Mouse (Mus musculus) forebrain, embryonic 13.5 days (tissue): Measurements from ENCODE around the gene Vamp4. TPM values are rescaled to one million over a fixed set of nuclear protein-coding genes. Genes with fewer than 3 reads are reported as not detected.
A peak's percentile ranks its signal among the peaks of the same experiment; 100 is the strongest.

Source experiments
- ATAC-seq: fragments of 200-750 bp; cut with Nextera tagmentation; 2 replicates; pipeline ENCODE4 v1.8.0; 2017
- H3K27ac ChIP-seq: fragments of 300-500 bp; sonication (generic); 2 replicates; pipeline ENCODE4 v1.5.1; 2015; ENCODE audit warnings: inconsistent platforms, mild to moderate bottlenecking, moderate library complexity
- H3K27me3 ChIP-seq: fragments of 300-500 bp; sonication (generic); 2 replicates; pipeline ENCODE4 v1.6.1; 2015; ENCODE audit warnings: mild to moderate bottlenecking, inconsistent platforms
- H3K36me3 ChIP-seq: fragments of 300-500 bp; sonication (generic); 2 replicates; pipeline ENCODE4 v1.6.1; 2015; ENCODE audit warnings: mild to moderate bottlenecking, inconsistent platforms; ENCODE audit not compliant: poor library complexity, severe bottlenecking
- H3K4me1 ChIP-seq: fragments of 300-500 bp; sonication (generic); 2 replicates; pipeline ENCODE4 v1.6.1; 2015; ENCODE audit warnings: inconsistent platforms
- H3K4me2 ChIP-seq: fragments of 300-500 bp; sonication (generic); 2 replicates; pipeline ENCODE4 v1.6.1; 2015; ENCODE audit warnings: inconsistent platforms, mild to moderate bottlenecking, moderate library complexity
- H3K4me3 ChIP-seq: fragments of 300-500 bp; sonication (generic); 2 replicates; pipeline ENCODE4 v1.5.1; 2015; ENCODE audit warnings: mild to moderate bottlenecking, inconsistent platforms
- H3K9ac ChIP-seq: fragments of 300-500 bp; sonication (generic); 2 replicates; pipeline ENCODE4 v1.6.1; 2015; ENCODE audit warnings: mild to moderate bottlenecking, inconsistent platforms
- H3K9me3 ChIP-seq: fragments of 300-500 bp; sonication (generic); replicated peaks from 2 replicates; pipeline ENCODE4 v1.6.1; 2016; ENCODE audit warnings: inconsistent platforms
- WGBS: fragments of 180-500 bp; shearing (Covaris S2); methylation state at CpG from one replicate; pipeline ENCODE4 v1.1.7; 2015; 5-methylcytosine and 5-hydroxymethylcytosine counted together
- polyA plus RNA-seq: library from polyadenylated mRNA; unstranded; fragments of >200 nt; fragmentation: Nextera tagmentation; extraction: Ambion mirVana; gene quantifications from 2 replicates; pipeline ENCODE4 v1.2.1, GENCODE M21; 2015

Vamp4 gene
- polyA plus RNA-seq, 1 experiment from 2014 or later = 66.5 TPM

DNA sequence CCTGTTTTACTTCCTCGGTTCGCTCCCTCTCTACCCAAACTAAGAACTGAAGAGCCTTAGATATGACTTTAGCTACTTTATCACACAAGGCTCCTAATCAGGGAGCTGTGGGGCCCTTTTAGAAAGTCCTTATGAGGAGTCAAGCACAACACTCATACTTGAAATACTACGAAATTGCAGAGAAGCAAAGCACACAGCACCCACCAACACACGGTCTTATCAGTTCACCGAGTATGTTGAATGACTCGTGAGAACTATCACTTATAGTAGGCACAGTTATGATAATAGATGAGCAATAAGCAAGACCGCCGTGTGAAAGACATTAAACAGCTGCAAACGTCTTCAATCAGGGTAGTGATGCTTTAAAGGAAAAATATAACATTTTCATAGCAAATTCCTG is 17.4 kb upstream of the Vamp4 start:
- Histone ChIP-seq H3K36me3 (no peaks in the 10 kb centered on the region), H3K4me1 (peaks cover 6% of the 10 kb centered on the region; the same call in 1 of the 2 replicates), H3K27me3 (no peaks in the 10 kb centered on the region), H3K27ac (no peak overlapping the region), H3K4me2 (no peak overlapping the region), H3K4me3 (no peak overlapping the region), H3K9ac (no peak overlapping the region), H3K9me3 (no peaks in the 10 kb centered on the region)
- ATAC-seq = no peak
- WGBS = 92% methylated on average over 9 of the region's 9 CpGs

DNA sequence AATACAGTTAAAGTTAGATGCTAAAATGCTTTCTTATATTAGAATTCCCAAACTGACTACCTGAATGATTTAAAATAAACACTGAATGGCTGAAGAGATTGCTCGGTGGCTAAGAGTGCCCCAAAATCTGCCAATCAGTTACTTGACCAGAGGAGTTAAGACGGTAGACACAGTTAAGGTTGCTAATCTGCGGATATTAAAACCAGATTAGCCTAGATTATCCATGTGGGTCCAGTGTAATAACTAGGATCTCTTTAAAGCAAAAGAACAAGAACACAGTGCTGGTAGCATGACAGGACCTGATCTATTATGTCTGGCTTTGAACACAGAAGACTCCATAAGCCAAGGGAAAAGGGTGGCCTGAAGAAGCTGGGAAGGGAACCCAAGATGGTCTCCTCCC is 16.1 kb upstream of the Vamp4 start:
- Histone ChIP-seq H3K9me3 (no peaks in the 10 kb centered on the region), H3K9ac (no peak overlapping the region), H3K27me3 (no peaks in the 10 kb centered on the region), H3K4me1 (0 out of 2 replicates have a peak, but pooled peaks cover under 1% of the 10 kb centered on the region), H3K27ac (no peak overlapping the region), H3K4me3 (no peak overlapping the region), H3K4me2 (no peak overlapping the region), H3K36me3 (no peaks in the 10 kb centered on the region)
- no peak for ATAC-seq
- 92% methylated on average over 3 of the region's 3 CpGs for WGBS

DNA sequence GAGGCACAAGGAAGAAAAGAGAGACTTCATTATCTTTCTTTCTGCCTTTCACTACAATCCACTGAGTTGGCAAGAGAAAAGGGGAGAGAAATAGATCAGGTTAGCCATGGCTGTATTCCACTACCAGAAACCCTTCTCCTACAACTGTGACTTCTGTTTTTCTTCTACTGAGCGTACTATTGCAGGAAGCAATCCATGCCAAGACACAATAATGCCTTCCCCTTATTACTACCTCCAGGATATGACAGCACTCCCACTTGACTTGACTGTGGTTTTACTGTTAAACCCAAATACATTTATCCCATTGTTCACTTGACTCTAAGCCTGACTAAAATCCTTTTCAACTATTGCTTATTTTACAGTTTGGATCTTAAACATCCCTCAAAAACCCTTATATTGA is 7.1 kb upstream of the Vamp4 start:
- H3K36me3 ChIP-seq = no peaks in the 10 kb centered on the region
- H3K27ac ChIP-seq = no peak overlapping the region
- no peak for ATAC-seq
- H3K9me3 ChIP-seq = no peaks in the 10 kb centered on the region
- H3K4me2 ChIP-seq = no peak overlapping the region
- H3K9ac ChIP-seq = no peak overlapping the region
- 100% methylated on average over 1 of the region's 1 CpGs for WGBS
- H3K4me1 ChIP-seq = no peaks in the 10 kb centered on the region
- no peak overlapping the region for H3K4me3 ChIP-seq
- no peaks in the 10 kb centered on the region for H3K27me3 ChIP-seq

DNA sequence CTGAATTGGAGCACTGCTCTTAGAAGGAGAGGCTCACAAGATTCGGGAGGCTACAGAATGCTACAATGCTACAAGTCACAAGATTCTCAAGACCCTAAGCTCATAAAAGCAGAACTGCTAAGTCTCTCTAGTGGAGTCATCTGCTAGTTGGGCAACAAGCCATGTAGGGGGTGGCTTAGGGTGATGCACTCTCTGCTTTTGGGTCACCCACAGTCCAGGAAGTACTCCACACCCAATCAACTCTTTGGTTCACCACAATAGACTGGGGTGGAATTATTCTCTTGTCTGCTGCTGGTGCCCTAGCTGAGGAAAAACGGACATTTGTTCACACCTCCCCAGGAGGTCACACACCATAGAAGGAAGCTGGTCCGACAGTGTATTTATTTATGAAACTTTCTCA is 5.3 kb upstream of the Vamp4 start:
- Histone ChIP-seq H3K4me3 (no peak overlapping the region), H3K4me1 (peaks cover 6% of the 10 kb centered on the region; the same call in 1 of the 2 replicates), H3K4me2 (no peak overlapping the region), H3K36me3 (no peaks in the 10 kb centered on the region), H3K27ac (no peak overlapping the region), H3K9me3 (no peaks in the 10 kb centered on the region), H3K27me3 (no peaks in the 10 kb centered on the region), H3K9ac (no peak overlapping the region)
- ATAC-seq = no peak
- WGBS = 51% methylated on average over 3 of the region's 3 CpGs

DNA sequence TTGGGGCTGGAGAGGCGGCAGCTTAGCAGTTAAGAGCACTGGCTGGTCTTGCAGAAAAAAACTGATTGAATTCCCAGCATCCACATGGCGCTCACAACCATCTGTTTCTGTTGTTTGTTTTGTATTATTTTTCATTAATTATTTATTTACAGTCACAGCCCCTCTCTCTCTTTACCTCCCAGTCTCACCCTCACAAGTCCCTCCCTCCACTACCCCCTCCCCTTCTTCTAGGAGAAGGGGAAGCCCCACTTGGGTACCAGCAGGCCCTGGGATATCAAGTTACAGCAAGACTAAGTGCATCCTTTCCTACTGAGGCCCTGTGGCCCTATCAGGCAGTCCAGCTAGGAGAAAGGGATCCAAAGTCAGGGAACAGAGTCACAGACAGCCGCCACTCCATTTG is 3.0 kb upstream of the Vamp4 start:
- WGBS = 55% methylated on average over 3 of the region's 3 CpGs
- H3K36me3 ChIP-seq = no peaks in the 10 kb centered on the region
- ATAC-seq = no peak

DNA sequence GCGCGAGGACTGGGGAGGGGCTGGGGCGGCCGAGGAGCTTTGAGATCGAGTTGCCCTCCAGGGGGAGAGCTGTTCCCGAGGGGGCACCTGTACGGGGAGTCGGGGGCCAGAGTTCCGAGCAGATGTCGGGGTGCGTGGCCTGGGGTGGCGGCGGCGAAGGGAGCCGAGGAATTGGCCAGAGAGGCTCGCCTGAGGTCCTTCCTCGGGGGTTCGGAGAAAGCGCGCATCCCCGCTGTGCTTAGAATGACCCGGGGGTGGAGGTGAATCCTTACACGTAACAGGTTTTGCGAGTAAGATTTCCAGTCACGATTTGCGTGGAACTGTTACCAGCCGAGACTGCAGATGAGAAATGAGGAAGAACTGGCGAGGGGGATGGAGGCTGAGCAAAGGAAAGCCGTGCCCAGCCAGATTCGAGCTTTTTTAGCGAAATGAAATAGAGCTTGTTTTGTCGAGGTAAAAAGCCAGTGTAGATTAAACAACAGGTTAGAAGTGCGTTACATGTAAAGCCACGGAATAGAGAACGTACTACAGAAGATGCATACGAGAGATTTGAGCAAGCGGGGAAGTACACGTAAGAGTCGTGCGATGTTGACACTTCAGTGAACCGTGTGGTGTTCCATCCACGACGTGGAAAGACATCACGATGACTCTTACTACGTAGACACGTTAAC is 751 bp downstream of the Vamp4 start:
- peak overlapping the region; percentile 80 for H3K9ac ChIP-seq
- peak overlapping the region; percentile 78 for H3K4me2 ChIP-seq
- H3K27me3 ChIP-seq = no peaks in the 10 kb centered on the region
- H3K36me3 ChIP-seq = peaks cover 19% of the 10 kb centered on the region
- H3K9me3 ChIP-seq = no peaks in the 10 kb centered on the region
- H3K27ac ChIP-seq = peak overlapping the region; percentile 87
- no peak for ATAC-seq
- peak overlapping the region; percentile 76 for H3K4me3 ChIP-seq
- peaks cover 14% of the 10 kb centered on the region for H3K4me1 ChIP-seq
- WGBS = under 1% methylated on average over 46 of the region's 46 CpGs

More for the DNA sequence above, 3.0 kb upstream of the Vamp4 start:
- Histone ChIP-seq H3K27ac (no peak overlapping the region), H3K27me3 (no peaks in the 10 kb centered on the region), H3K9ac (no peak overlapping the region), H3K4me2 (no peak overlapping the region), H3K4me1 (peaks cover 14% of the 10 kb centered on the region), H3K4me3 (no peak overlapping the region), H3K9me3 (no peaks in the 10 kb centered on the region)

DNA sequence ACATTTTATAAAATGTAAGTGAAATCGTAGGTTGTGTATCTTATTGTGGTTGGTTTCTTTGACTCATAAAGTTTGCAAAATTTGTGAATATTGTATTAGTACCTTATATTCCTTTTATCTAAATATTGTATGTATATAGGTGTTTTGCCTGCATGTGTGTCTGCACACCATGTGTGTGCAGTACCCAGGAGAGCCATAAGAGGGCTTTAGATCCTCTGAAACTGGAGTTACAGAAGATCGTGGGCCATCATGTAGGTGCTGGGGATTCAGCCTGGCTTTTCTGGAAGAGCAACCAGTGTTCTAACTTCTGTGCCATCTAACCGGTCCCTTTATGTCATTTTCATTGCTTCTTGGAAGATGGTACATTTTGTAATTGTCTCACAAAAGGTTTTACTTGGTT is 4.8 kb downstream of the Vamp4 start:
- no peak overlapping the region for H3K4me2 ChIP-seq
- H3K36me3 ChIP-seq = peaks cover 45% of the 10 kb centered on the region
- no peaks in the 10 kb centered on the region for H3K27me3 ChIP-seq
- H3K4me1 ChIP-seq = peaks cover 7% of the 10 kb centered on the region
- no peaks in the 10 kb centered on the region for H3K9me3 ChIP-seq
- no peak overlapping the region for H3K27ac ChIP-seq
- no peak for ATAC-seq
- H3K4me3 ChIP-seq = no peak overlapping the region
- 95% methylated on average over 3 of the region's 3 CpGs for WGBS
- H3K9ac ChIP-seq = no peak overlapping the region

DNA sequence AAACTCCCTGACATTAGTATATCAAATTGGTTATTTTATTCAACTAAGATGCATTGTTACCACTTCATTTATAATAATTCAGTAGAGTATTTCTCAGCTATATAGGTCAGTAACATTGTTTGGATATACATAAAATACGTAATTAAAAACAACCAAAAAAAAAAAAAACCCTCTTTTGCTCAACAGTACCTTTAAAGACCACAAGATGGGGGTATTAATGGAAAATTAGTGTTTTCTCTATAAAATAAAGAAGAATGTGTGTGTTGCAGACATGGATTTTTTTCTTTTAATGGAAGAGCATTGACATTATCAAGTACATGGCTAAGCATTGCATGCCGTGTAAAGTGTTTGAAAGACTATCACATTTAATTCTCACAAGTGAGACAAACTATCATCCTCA is 12.6 kb downstream of the Vamp4 start:
- WGBS = 90% methylated on average over 2 of the region's 2 CpGs
- Histone ChIP-seq H3K27me3 (no peaks in the 10 kb centered on the region), H3K4me2 (no peak overlapping the region), H3K4me1 (no peaks in the 10 kb centered on the region), H3K36me3 (peaks cover 32% of the 10 kb centered on the region), H3K4me3 (no peak overlapping the region), H3K9ac (no peak overlapping the region), H3K9me3 (no peaks in the 10 kb centered on the region), H3K27ac (no peak overlapping the region)
- ATAC-seq = no peak

DNA sequence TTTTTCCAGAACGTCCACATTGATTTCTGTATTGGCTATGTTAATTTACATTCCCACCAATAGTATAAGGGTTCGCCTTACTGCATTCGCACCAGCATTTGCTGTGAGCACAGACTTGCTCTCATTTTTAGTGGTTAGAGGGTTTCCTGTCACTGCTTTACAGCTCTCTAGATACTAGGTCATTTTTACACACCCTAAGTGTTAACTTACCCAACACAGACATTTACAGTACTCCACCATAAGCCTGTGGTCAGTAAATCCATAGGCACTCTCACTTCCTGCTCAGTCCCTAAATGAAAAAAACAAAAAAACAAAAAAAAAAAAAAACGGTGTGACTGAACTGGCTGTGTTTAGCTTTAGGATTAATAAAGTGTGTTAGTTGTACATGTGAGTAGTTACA is 16.0 kb downstream of the Vamp4 start:
- Histone ChIP-seq H3K27ac (no peak overlapping the region), H3K9me3 (no peaks in the 10 kb centered on the region), H3K4me3 (no peak overlapping the region), H3K27me3 (no peaks in the 10 kb centered on the region), H3K4me1 (peaks cover 8% of the 10 kb centered on the region), H3K36me3 (peaks cover 17% of the 10 kb centered on the region; the same call in 1 of the 2 replicates), H3K4me2 (no peak overlapping the region), H3K9ac (no peak overlapping the region)
- WGBS = 84% methylated on average over 4 of the region's 4 CpGs
- no peak for ATAC-seq

DNA sequence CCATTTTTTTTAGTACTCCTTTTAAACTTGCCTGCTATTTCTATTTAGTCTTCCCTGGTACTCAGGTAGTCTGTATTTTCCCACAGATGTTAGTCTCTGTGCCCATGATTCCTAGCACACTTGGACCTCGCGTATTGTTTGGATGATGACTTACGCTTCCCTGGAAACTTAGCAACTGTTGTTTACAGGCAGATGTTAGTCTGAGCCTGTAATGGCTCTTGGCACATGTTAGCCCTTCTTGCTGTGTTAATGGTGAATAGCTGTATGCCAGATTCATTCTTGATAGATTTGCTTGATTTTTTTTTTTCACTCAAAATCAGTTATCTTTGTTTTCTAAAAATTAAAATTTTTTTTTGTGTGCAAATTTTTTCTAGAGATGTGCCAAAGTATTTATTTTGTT is 18.3 kb downstream of the Vamp4 start:
- no peak overlapping the region for H3K4me3 ChIP-seq
- no peak for ATAC-seq
- H3K9me3 ChIP-seq = no peaks in the 10 kb centered on the region
- WGBS = 86% methylated on average over 3 of the region's 3 CpGs
- 0 out of 2 replicates have a peak, but pooled peaks cover 9% of the 10 kb centered on the region for H3K36me3 ChIP-seq
- H3K27ac ChIP-seq = no peak overlapping the region
- H3K27me3 ChIP-seq = no peaks in the 10 kb centered on the region
- H3K4me2 ChIP-seq = no peak overlapping the region
- H3K9ac ChIP-seq = no peak overlapping the region
- peaks cover 8% of the 10 kb centered on the region for H3K4me1 ChIP-seq

DNA sequence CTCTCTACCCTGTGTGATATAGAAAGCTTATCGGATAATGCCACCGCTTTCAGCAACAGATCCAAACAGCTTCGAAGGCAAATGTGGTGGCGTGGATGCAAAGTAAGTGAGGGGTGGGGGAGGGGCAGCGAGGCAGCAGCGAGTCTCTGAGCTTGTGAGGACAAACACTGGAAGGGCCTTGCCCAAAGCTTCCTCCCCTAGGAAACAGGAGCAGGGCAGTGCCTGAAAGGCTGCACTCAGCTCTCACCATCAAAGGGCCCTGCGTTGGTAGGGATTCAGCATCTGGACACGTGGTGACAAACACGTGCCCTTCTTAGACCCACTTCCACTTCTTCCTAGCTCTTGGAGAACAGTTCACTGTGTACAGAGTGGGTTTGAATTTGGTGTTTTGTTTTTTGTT is 19.1 kb downstream of the Vamp4 start:
- Histone ChIP-seq H3K9me3 (no peaks in the 10 kb centered on the region), H3K27ac (no peak overlapping the region), H3K27me3 (no peaks in the 10 kb centered on the region), H3K4me1 (peaks cover 8% of the 10 kb centered on the region), H3K4me2 (peak overlapping the region; percentile 7; the same call in 1 of the 2 replicates), H3K4me3 (no peak overlapping the region), H3K9ac (no peak overlapping the region; the same call in 1 of the 2 replicates), H3K36me3 (0 out of 2 replicates have a peak, but pooled peaks cover 3% of the 10 kb centered on the region)
- 9% methylated on average over 9 of the region's 9 CpGs for WGBS
- peak; percentile 85 for ATAC-seq

DNA sequence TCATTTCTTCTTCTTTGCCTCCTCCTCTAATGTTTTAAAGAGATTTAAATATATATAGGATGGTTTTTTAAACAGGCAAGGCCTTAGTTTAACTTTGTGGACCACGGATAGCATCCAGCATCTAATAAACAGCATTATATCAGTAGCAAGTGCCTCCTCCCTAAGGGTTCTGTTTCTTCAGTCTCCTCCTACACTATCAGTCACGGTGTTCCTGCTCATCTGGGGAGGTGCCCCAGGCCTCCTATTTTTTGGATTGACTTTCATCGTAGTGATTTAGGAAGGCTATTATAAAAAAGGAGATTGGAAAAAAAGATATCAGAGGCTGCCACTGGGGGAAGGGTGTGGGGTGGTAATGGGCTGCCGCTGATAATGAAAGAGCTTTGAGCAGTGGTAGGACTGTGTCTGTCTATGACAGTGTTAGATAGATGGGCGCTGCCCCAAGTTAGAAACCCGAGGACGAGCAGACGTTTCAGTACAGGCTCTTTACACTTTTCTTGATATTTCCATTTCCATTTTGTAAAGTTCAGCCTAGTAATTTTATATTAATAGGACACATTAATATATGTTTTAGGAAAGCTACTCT is 20.2 kb downstream of the Vamp4 start:
- Histone ChIP-seq H3K9me3 (no peaks in the 10 kb centered on the region), H3K4me2 (no peak overlapping the region), H3K27ac (no peak overlapping the region), H3K36me3 (no peaks in the 10 kb centered on the region), H3K27me3 (no peaks in the 10 kb centered on the region), H3K4me1 (peaks cover 8% of the 10 kb centered on the region), H3K4me3 (no peak overlapping the region), H3K9ac (no peak overlapping the region)
- WGBS = 85% methylated on average over 8 of the region's 8 CpGs
- no peak for ATAC-seq
